Mouse (Mus musculus) G1E-ER4 (cell line): ENCODE results near the gene Tnnt1. TPM values are rescaled to one million over a fixed set of nuclear protein-coding genes. Genes with fewer than 3 reads are reported as not detected.
A peak's percentile ranks its signal among the peaks of the same experiment; 100 is the strongest.

Experiments used
- GATA1 ChIP-seq: IDR thresholded peaks from one replicate; pipeline ENCODE4 v1.8.0; 2012; ENCODE audit warnings: low read length, inconsistent platforms
- polyA plus RNA-seq: library from polyadenylated mRNA; stranded (reverse); fragments of >175 nt; gene quantifications from 2 replicates; pipeline ENCODE4 v1.2.3, GENCODE M21; 2012

Tnnt1 gene
- polyA plus RNA-seq, 1 experiment: 0.11 TPM

DNA sequence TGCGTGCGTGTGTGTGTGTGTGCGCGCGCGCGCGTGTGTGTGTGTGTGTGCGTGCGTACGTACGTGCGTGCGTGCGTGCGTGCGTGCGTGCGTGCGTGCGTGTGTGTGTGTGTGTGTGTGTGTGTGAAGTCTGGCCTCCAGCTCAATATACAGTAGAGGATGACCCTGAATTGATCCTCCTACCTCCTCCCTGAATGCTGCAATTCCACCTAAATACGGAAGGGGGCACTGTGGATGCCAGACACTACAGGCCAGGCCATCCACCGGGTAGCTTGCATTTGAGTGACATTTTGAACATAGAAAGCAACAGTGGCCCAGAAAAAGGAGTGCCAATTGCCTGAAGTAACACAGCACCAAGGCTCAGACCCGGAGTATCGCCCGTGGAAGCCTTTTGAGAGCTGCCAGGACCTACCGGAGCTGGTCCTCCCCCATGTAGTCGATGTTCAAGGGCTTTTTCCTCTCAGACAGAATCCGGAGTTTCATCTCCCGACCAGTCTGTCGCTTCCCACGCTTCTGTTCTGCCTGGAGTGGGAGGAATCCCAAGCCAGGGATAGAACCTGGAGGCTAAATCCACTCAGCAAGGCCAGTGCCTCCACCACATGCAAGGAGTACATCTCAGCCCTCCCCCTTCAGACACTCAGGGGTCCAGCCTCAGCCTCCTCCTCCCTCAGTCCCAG lies 8.0 kb downstream of the Tnnt1 start:
- TF ChIP-seq GATA1: no peak

DNA sequence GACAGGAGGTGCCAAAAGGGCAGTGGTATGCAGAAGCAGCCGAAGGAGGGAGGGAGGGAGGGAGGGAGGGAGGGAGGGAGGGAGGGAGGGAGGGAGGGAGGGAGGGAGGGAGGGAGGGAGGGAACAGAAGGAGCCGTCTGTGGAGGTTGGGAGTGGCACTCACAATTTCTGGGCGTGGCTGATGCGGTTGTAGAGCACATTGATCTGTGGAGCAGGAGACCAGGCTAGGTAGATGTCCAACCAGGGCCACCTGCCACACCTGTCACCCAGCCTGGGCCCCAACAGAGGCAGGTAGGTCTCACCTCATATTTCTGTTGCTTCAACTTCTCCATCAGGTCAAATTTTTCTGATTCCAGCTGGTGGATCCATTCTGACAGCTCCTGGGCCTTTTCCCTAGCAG lies 9.0 kb downstream of the Tnnt1 start:
- TF ChIP-seq GATA1: no peak

DNA sequence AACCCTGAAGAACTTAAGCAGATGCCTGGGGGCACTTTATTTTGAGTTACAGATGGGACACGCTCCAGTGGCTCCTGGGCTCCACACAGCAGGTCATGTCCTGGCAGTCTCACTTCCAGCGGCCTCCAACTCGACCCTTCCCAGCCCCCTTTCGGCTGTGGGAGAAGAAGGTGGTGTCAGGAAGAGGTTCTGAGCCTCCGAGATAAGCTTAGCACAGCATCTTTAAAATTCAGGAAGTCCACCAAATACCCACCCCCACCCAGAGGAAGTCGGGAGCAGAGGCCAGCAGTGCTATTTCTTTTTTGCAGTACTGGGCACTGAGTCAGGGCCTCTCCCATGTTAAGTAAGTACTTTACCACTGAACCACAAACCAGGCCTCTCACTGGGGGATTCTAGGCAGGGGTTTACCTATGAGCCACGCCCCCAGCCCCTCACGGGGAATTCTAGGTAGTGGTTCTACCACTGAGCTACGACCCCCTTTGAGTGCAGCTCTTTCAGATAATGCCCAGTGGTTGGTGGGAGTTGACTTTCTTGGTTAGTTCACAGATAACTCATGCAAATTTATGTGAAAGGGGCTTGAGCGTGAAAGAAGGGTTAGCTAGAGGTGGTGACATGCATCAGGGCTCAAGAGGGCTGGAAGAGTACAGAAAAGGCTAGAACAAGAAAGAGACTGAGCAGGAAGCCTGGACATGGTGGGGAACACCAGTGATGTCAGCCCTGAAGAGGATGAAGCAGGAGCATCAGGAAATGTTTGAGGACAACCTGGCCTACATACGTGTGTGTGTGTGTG lies 11.3 kb downstream of the Tnnt1 start:
- no peak for TF ChIP-seq GATA1

DNA sequence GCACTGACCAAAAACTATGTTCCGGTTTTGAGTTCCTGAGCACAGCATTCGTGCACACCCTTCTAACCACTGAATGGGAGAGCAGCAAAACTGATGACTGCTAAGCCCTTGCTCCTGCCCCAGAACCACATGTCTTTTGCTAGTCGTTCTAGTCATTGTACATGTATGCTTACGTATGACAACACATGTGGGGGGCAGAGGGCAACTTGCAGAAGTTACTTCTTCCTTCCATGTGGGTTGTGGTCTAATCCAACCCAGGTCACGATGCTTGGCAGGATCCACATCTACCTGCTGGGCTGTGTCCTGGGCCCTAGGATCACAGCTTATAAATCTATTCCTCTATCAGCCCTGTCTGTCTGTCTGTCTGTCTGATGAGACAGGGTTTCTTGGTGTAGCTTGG lies 12.3 kb downstream of the Tnnt1 start:
- TF ChIP-seq GATA1: no peak

DNA sequence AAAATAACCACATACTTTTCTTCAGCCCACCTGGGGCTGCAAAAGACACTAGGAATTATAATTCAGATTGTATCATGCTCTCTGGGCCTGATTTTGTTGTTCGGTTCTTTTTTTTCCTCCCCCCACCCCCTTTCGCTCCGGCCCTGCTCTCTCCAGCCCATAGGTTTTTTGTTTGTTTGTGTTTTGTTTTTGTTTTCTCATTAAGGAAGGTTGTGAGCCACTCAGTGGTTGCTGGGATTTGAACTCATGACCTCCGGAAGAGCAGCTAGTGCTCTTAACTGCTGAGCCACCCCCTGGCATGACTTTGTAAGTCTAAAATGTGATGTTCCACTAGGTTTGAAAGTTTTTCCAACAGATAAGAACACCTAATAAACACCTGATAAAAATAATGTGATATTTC lies 13.1 kb downstream of the Tnnt1 start:
- no peak for TF ChIP-seq GATA1

DNA sequence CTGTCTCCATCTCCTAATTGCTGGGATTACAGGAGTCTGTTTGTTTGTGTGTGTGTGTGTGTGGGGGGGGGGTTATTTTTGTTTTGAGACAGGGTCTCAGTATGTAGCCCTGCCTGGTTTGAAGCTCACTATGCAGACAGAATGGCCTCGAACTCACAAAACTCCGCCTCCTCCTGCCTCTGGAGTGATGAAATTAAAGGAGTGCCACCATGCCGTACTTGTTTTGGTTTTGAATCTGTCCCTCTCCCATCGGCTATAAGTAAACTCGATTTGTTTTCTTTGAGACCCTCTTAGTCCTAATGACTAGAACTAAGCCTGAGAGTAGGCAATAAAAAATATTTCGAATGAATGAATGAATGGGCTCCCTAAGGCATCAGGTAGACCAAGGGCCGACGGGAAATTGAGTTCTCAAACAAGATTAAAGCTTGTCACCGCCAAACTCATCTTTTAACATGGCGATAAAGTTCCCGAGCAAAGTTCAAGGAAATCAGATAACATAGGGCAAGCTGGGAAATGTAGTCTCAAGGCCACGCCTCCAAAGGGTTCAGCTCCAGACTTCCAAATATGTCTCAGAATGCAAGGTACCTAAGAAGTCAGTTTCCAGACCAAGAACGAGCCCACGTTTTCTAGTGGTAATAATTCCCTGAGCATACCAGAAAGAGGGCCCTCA lies 13.6 kb downstream of the Tnnt1 start:
- TF ChIP-seq GATA1: peak; percentile 90

DNA sequence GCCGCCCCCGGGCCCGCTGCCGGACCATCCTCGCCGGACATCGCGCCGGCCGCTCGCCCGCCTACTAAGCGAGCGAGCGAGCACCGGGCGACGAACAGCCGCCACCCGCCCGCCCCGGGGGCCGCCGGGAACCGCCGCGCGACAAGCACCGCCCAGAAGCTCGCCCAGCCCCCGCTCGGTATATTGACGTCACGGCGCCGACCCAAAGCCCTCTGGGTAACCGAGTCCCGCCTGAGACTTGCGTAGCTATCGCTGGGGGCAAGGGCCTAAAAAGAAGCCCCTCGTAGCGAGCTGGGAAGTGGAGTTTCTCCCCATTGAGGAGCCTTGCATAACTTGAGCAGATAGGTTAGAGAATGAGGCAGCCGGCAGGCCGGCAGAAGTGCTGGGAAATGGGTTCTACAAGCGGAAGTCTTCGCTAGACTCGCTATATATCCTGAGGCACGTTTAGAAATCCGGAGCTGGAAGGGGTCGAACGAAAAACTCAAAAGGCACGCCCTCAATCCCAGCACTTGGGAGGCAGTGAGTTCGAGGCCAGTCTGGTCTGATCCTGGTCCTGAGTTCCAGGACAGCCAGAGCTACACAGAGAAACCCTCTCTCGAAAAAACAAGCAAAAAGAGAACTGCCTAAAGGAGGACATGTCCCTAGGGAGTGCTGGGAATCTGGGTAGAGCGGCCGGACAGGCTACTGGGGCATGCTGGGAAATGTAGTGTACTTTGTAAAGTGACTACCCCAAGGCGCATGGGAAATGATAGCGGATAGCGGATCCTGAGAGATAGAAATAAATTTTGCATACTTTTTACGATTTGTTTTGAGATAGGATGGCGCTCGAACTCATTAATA lies 14.4 kb downstream of the Tnnt1 start, which contains the start of gene Ppp1r12c:
Gene Ppp1r12c, minus strand, starts transcription at position 123 of the 840 bp plus-strand sequence.
- TF ChIP-seq GATA1: no peak

DNA sequence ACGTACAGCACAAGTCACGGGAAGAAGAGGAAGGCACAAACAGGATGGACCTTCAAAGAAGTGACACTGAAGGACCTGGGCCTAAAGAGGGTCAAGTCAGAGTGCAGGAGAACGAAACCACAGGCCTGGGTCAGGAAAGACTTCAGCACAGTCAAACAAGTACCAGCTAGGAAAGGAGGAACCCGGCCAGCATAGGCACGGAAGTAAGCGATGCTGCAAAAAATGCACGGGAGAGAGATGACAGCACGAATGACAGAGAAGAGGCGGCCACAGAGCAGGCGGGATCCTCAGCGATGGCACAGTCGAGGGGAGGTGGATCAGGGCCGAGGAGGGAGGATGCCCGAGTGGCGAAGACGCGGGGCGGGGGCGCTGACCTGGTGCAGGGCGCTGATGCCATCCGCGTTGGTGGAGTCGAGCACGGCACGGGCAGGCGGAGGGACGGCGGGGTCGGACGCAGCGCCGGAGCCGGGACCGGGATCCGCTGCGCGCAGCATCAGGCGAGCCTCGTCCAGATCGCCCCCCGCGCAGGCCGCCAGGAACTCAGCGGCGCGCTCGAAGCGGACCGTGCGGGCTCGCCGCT lies 15.2 kb downstream of the Tnnt1 start:
- no peak for TF ChIP-seq GATA1

DNA sequence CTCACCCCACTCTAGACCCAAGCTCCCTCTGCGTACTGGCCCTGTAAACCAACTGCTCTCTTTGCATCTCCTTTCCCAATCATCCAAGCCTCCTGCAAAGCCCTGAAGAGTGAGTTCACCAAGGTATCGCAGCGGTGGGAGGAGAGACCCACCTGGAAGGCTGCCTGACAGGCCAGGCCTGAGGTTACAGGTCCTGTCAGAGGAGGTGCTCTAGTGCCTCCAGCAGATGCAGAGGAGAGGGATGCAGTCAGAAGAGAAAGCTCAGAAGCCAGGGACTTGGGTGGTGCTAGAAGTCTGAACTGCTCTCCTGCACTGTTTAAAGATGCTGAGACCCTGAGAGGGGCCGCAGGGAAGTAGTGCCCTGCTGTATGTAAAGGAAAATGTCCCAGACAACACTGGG lies 17.1 kb downstream of the Tnnt1 start:
- no peak for TF ChIP-seq GATA1

DNA sequence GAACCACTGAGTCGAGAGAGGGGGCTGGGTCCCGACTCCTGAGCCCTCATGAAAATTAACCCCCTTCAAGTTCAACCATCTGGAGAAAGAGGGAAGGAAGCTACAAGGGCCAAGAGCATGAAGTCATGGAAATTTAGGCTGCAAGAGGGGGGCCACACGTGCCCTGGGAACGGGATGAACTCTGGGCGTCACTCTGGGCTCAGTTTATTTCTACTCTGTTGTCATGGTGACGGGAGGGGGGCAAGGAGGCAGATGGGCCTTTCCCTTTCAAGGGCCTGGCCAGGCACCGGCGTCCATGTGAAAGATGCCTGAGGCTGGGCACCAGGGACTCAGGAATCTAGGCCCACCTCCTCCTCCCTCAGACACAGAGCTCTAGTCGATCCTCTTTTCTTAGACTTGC lies 17.9 kb downstream of the Tnnt1 start:
- no peak for TF ChIP-seq GATA1

DNA sequence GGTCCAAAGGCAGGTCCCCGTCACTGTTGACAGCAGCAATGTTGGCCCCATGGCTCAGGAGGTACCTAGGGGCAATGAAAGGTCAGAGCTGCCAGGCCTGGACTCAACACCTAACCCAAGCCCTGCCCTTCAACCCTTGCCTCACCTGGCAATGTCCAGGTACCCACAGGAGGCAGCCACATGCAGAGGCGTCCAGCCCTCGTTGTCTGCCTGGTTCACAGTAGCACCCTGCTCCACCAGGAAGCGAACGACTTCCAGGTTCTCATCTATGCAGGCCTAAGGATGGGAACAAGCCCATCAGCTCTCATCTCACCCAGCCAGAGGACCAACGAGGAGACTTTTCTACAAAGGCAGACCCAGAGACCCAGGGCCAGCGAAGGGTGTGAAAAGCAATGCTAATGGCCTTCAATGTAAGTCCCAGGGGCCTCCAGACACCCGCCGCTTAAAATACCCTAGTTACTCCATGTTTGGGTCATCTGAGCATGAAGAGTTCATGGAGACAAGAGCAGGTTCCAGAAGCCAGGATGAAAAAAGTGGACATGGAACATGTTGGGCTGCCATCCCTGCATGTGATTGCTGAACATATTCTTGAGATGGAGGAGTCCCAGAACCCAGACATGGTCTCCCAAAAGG lies 18.8 kb downstream of the Tnnt1 start:
- TF ChIP-seq GATA1: no peak

DNA sequence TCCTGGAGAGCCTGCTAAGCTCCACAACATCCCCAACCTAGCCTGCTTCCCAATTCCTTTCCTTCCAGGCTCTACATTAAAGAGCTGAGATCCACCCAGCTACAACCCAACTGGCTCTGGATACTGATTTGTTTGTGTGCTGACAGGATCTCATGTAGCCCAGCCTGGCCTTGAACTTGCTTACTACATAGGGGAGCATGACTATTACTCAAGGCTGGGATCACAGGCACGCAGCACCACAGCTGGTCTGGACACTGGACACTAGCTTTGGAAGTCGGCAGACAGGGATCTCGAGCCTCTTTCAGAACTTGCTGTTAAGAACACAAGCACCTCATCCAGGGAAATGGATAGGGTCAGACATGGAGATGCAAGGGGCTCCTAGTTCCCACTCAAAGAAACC lies 19.7 kb downstream of the Tnnt1 start:
- TF ChIP-seq GATA1: no peak

DNA sequence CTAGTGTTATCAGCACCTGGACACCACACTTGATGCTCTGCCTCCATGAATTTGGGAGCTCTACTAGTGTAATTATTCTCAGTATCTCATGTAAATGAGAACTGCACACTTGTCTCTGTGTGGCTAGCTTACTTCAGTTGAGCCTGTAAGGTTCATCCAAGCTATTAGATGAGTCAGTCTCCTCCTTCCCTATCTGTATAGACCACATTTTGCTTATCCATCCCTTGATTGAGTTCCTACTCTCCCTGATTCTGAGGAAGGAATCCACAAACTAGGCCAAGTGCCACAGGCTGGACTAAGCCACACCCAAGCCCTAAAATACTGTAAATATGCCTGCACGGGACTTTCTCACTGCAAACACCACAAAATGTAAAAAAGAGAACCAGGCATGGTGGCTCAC lies 22.2 kb downstream of the Tnnt1 start:
- no peak for TF ChIP-seq GATA1

DNA sequence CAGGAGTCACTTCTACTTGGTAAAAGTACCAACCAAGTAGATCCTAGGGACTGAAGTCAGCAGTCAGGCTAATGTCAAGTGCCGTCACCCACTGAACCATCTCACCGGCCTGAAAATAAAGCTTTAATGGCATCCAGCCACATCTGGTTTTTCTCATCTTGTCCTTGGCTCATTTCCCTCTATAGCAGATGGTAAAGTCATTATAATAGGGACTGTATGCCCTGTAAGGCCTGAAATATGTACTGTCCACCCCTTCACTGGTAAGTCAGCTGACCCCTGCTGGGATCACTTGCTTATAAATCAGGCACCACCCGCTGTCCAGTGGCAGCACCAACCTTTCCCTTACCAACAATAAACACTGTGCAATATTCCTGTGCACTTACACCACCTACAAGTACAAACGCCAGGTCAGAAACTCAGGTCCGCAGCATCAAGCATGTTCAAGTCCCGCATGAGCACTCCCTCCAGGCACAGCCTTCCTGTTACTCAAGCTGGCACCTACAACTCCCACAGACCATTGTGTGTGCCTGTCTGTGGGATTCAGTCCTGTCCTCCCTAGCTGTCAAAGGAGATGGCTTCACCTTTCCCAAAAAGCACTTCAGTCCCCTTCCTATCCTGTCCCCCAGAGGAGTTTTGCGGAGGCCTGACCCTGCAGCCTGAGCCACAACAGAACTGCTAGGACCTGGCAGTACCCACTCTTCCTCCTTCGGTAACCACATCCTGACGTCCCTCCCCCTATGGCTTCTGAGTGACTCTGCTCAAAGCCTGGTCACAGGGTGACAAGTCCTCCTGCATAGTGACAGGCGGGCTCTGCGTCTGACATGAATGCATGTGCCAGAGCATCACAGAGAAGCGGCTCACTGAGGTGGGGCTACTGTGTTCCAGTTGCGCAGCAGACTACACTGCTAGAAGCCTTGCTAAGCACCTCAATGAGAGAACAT lies 23.6 kb downstream of the Tnnt1 start:
- no peak for TF ChIP-seq GATA1

DNA sequence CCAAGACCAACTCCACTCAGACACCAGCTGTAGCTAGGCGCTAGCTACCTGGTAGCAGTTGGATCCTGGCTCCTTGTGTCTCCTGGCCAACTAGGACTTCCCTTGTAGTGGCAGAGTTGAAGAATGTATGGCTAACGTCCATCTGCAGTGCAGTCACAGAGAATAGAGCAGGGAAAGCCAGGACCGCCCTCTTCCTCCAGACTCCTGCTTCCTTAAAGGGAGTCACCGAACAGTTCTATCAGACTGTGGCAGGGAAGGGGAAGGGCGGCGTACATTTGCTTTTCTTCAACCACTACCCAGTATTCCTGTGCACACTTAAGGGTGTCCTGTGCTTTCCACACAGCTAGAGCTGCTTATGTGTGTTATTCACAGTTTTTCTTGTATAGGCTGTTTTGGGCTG lies 24.9 kb downstream of the Tnnt1 start:
- no peak for TF ChIP-seq GATA1
